Mouse (Mus musculus): ENCODE results near the gene Ear6.
A peak's percentile ranks its signal among the peaks of the same experiment; 100 is the strongest.

Ear6 gene

GRCm38 (mm10) chr14:51895071-51895470 lies 41.6 kb downstream of the Ear6 start:
- DNase-seq = no peak

GRCm38 (mm10) chr14:51896019-51896418 lies 42.5 kb downstream of the Ear6 start:
- no peak for DNase-seq

GRCm38 (mm10) chr14:51896539-51897170 lies 43.2 kb downstream of the Ear6 start:
- no peak for DNase-seq

- DNase-seq = no peak
These were observed 45.9 kb downstream of the Ear6 start for GRCm38 (mm10) chr14:51899351-51899750.

- peak; percentile 65 for DNase-seq
These were observed 49.6 kb downstream of the Ear6 start for GRCm38 (mm10) chr14:51902806-51903710.

- no peak for DNase-seq
These were observed 50.3 kb downstream of the Ear6 start for GRCm38 (mm10) chr14:51903782-51904181.
